Mouse (Mus musculus): ENCODE measurements at regions not wholly inside any gene's neighbourhood (a gene's known extent, or its start where the extent isn't known, plus 50 kb on each side); places are given as distances from the start of the nearest gene placed in this dataset.

- TF ChIP-seq CTCF (IDR thresholded peaks at IDR 0.05; ENCODE audit: insufficient read depth, low read length) (no peak), POLR2A (IDR thresholded peaks at IDR 0.05; ENCODE audit: borderline replicate concordance, extremely low read depth, low read depth, low read length) (no peak)
These were observed 83.3 kb upstream of the Twist2 start for GRCm38 (mm10) chr1:91717961-91718360.
